Mouse (Mus musculus): ENCODE measurements at regions not wholly inside any gene's neighbourhood (a gene's known extent, or its start where the extent isn't known, plus 50 kb on each side); places are given as distances from the start of the nearest gene placed in this dataset.
A peak's percentile ranks its signal among the peaks of the same experiment; 100 is the strongest.

GRCm38 (mm10) chr5:45957766-45958165 is 100.4 kb upstream of the Lcorl start:
- ATAC-seq (replicated peaks; ENCODE audit: low FRiP score, poor library complexity, severe bottlenecking) = no peak

DNA sequence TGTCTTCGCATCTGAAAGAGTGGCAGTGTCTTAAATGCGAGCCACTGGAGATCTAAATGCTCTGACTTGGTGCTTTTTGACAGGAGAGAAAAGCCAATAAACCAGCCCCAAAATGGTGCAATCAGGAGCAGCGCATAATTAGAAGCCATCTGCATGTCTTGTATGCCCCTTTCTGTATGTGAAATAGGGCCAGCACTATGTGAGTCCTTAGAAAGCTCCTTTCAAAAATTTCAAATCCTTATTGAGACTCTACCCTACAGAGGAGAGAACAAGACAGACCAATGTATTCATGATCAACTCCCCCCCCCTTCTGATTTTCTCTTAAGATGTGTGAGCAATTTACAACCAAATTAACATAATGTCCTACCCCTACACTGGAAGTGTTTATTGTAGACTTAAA is 86.6 kb upstream of the Lcorl start:
- no peak for ATAC-seq (replicated peaks; ENCODE audit: low FRiP score, poor library complexity, severe bottlenecking)

DNA sequence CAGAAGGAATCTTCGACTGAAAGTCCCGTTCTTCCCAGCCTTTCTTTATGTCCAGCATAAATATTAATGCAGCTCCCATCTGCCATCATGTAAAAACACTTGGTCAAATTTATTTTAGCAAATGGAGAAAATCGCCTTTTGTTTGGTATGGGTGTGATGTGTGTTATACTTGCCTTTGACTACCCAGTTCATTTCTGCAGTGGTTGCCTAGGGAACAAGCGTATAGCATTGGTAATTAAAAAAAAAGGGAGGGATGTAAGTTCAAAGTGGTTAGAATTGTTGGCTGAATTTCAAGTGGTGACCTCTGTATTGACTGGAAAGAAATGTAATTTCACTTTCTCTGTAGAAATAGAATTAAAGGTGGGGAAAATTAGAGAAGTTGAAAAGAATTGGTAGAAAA is 75.6 kb upstream of the Lcorl start:
- ATAC-seq (replicated peaks; ENCODE audit: low FRiP score, poor library complexity, severe bottlenecking) = no peak

DNA sequence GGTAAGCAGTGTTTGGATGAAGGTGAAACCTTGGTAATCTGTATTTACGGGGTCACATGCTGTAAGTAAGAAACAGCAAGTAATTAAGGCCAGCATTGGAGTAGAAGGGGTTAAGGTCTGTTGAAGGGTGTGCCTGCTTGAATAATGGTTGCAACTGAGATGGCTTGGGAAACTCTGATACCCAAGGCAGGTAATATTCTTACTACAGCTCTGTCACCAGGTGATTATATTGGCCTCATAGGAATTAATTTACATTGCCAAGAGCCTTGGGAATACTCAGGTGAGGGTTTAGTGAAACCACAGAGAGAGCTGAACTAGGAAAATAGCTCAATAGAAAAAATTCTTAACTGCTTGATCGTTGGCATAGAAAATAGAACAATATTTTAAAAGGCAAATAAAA is 73.8 kb upstream of the Lcorl start:
- no peak for ATAC-seq (replicated peaks; ENCODE audit: low FRiP score, poor library complexity, severe bottlenecking)

DNA sequence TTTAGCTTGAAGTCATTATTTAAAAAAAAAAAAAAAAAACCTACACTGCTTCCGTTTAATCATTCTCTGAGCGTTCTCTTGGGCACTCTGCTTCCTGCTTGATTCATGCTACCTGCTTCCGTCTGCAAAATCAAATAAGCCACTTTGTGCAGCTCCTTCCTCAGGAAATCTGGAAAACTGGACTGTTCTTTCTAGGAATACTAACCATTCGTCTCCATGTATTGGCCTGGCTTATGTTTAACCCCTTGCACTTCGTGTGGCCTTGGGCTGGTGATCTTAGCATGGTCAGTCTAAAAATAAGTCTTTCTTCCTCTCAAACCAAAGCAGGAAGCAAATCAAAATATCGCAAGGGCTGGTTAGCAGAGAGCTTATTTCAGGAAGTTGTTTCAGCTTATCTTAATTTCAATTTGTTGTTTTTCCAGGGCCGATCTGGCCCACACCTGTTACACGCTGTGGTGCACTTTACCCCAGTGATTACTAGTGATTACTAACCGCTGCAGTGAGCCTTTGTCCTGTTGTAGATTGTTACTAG is 68.5 kb upstream of the Lcorl start:
- no peak for ATAC-seq (replicated peaks; ENCODE audit: low FRiP score, poor library complexity, severe bottlenecking)

DNA sequence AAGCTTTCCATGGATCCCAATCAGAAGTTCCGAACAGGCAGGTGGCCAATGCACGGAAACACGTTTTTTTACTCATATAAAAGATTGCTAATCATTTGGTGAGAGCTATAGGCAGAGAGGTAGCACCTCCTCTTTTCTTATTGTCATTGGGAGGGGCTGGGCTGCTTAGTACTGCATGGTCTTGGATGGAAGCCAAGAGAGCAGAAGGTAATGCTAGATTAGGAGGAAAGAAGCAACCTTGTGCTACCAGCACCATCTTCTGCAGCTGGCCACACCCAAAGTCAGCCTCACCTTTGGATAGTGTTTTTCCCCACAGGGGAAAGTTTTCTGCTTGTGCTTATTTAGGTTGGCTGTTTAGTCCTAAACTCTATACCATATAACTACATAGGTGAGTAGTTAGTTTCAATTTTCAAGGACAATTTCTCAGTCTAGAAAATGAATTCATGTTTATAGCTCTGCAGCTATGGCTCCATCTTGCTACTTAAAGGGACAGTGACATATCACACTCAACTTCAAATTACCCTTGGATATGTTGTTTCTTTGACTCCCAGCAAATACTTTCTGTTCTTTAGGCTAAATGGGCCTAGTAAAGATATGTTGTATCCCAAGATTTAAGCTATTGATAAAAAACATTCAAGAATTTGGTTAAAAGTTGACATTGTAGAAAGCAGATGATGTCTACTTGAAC is 66.6 kb upstream of the Lcorl start:
- peak; percentile 95 for ATAC-seq (replicated peaks; ENCODE audit: low FRiP score, poor library complexity, severe bottlenecking)
